Mouse (Mus musculus) Muller cell, postnatal 12 days (primary cell): ENCODE data around the gene Gm156.
"Not testable (repeated sequence)": the region's sequence is repeated elsewhere in the genome, so short reads cannot be mapped to it uniquely, and the experiment has no call there.

Experiments used
- DNase-seq: peaks from one replicate; pipeline ENCODE4 v3.0.0-alpha.2; 2015; ENCODE audit errors: inconsistent ontology term

Gene Gm156

DNA sequence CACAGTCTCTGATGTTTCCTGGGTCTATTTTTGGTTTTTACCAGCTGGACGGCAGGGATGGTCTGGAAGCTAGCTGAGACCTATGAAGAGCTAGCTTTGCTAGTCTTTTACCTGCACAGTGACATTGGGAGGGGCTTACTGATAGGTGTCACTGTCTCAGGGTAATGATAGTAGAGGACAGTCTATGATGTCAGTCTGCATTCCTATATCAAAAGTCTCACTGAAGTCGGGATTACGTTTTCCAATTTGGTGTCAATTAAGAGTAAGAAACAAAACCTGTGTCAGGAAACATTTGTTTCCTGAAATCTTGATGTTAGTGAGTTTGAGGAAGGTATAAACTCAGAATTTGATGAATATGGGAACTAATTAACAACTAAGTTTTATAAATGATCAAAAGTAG lies at the start of gene Gm156:
Gm156 (minus strand) TSS at position 101 of the 400 bp plus-strand sequence.
- DNase-seq: not testable (repeated sequence)

DNA sequence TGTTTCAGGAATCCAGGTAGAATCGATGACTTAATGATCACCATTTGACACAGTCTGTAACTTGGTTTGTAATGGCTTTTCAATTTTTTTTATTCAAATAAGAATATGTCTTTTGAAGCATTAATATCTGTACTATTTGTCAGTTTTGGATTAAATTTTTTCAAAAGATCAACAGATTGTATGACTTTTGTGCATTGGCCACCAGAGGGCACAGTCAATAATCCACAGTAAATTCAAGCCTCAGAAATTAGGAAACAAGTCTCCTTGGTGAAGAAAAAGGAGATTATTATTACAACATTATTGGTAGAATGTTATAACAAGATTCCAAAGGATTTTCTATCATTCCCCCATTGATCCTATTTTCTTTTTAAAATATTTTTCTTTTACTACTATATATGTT lies 41.5 kb upstream of the Gm156 start:
- DNase-seq: no peak

DNA sequence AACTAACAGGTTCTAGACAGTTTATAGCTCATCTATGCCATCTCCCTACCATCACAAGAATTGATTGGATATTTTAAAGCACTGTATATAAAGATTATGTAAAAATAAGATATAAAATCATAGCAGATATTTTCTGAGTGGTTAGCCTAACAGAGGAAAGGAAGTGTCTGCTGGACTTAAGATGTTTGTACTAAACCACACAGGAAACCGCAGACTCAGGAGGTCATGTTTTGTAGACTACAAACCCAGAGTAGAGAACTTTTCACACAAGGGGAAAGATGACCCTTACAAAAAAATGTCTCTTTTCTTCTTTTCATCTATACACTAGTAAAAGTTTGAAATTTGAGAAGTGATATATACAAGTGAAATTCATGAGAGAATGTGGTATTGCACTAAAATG lies 39.9 kb upstream of the Gm156 start:
- DNase-seq: no peak

DNA sequence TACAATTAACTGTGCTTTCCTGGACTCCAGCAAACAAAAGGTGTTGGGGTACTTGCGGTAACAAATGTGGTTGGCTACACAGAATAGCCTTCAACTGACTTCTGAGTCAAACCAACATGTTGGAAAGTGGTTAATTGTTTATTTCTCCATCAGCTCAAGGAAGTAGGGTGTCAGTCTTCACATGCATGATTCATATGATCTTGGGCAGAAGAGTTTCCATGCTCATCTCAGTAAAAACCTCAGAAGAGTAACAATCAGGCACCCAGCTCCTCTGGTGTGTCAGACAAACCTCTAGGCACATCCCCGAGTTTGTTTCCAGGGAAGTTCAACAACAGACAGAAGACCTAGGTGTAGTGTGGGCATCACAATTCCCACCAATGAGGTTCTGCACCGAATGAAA lies 33.7 kb upstream of the Gm156 start:
- no peak for DNase-seq

DNA sequence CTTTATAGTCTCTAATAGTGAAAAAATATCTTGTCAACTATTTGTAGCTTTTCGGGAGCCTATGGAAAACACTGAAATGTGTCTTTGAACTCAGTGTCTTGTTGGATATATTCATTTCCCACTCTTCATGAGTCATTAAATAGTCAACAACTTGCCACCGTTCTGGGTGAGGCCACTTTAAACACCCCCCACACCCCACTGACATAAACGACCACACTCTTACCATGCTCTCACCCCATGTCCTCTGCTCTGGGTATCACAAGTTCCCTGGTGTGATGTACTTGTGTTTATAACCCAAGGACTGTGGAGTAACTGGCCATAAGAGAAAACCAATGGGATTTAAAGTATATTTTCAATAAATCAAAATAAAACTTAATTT lies 36.4 kb downstream of the Gm156 start:
- DNase-seq: no peak

DNA sequence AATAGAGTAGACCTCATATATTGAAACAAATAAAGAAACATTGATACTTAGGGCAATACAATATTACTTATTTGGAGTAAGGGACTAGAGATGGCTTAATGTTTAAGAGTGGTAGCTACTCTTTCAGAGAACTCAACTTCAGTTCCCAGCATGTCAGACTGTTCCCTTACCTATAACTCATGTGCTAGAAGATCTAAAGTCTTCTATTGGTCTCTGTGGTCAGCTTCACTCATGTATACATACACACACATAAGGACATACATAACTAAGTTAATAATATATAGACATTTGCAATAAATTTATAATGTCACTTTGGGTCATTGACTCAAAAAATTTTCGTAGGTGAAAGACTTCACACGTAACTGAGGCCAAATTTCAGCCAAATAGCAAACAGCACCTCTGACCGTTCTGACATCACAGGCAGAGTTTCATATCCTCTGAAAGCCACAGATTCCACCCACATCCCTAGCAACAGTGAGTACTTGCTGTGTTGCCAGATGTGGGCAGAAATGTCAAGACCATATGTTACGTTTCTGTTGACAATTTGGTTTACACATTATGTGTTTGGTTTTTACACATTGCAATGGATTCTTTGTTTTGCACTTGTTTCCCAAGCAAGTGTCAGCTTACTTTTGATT lies 36.9 kb downstream of the Gm156 start:
- no peak for DNase-seq

DNA sequence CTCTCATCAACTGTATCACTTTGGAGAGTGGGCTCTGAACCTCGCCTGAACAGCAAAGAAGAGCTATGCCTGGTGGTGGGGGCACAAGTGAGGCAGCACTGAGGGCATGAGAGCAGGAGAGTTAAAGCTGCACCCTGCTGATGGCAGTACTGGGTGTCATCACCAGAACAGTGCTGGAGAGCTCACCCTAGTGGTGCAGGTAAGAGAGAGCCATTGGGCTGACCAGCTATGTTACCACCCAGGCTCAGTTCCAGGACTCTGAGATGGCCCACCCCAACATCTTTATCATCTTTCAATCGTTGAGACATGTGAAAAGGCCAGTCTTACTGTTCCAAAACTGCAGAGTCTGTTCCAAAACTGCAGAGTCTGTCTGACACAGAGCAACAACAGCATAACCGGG lies 37.9 kb downstream of the Gm156 start:
- DNase-seq: no peak

DNA sequence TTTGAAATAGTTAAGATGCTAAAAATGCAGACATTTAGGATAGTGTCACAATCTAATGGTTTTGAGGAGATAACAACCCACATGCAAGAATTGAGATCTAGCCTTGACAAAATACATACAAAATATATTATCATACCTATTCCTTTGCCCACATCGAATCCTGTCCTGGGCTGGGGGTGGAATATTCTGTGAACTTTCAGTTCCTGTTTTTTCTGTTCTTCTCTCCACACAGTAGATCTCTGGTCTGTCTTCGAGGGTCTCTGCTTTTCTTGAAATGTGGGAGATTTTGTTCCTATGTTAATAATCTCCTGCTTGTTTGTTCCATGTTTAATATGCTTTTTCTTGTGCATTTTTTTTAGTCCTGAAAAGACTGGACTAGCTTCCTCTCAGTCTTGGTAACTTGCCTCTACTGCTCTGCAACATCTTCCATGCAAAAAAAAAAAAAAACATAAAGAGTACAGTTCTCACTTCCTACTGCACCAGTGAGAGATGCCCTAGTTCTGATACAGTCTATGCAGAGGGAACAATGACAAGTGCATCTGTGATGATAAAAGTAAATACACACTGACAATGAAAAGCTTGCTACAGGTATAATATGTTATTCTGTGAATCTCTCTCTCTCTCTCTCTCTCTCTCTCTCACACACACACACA lies 43.9 kb downstream of the Gm156 start, which contains the start of gene Klri2:
Klri2 (minus strand) TSS at position 416 of the 653 bp plus-strand sequence.
- DNase-seq: no peak

DNA sequence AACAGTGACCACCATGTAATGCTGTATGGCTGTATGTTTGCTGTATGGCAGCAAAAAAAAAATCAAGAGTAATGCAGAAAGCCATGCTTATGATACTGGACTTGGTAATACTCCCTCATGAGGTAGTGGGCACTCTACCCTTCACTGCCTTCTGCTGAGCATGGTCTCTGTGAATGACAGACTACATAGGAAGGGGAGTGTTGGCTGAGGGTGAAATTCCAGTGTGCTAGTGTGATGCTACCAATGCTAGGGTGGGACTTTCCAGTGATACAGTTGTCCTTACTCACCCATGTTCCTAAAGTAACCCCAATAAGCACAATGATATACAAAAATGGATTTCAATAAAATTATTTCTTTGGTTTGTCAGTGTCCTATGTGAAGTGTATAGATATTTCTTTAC lies 47.7 kb downstream of the Gm156 start:
- no peak for DNase-seq

DNA sequence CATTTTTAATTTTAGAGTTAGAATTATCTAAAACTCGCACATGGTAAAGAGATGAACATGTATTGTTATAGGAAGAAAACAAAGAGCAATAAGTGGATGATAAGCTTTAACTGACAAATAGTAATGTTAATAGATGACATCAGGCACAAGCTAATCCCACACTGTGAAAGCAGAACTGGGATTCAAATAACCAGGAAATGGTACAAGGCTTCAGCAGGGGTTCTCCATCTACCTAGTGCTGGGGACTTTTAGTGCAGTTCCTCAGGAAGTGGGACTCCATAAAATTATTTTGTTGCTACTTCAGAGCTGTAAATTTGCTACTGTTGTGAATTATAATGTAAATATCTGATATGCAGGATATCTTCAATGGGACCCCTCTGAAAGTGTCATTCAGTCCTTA lies 56.8 kb downstream of the Gm156 start:
- DNase-seq: no peak

DNA sequence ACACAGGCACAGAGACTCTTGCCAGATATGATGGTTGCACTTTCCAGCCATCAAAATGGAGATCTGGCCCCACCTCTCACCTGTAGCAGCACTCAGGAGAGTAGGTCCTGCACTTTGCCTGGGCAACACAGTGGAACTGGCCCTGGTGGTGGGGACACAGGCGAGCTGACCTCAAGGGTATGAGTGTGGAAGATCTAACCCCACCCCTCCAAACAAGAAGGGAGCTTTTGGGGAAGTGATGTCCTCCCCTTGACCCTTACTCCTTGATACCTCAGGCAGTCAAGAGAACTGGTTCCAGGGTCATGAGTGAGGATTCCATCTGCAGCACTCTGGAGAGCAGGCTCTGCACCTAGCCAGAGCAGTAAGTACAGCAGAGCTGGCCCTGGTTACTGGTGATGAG lies 62.7 kb downstream of the Gm156 start:
- no peak for DNase-seq

DNA sequence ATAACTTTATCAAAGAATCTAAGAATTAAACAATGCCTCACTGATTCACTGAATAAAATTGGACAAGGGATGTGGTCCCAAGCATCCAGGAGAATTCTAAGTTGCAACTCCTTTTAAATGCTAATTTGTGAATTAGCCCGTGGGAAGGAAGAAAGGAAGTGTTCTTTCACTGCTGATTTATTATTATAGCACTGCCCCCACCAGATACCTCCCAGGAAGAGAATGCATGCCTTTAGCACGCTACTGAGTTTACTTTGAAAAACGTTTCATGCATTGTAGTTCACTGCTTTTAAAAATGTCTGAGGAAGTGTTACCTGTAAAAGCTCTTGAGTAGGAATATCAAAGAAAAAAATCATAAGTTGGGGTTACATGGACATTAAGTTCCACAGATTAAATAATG lies 63.6 kb downstream of the Gm156 start:
- no peak for DNase-seq

DNA sequence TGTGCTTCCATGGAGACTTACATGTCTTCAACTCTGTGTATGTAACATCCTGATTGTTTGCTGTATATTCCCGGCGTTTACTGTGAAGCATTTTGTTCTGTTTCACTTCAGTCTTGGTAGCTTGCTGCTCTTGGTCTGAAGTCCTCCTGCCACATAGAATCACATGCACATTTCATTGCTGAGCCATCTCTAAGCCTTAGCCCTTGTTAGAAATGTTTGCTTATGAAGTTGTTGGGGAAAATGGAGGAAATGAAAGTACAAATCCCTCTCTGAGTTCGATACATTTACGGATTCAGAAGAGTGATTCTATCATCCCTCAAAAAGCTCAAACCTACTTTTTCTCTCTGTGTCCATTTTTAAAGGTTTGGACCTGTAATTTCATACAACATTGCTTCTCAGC lies 67.0 kb downstream of the Gm156 start, which contains the start of gene Klri1:
Klri1 (minus strand) TSS at position 101 of the 400 bp plus-strand sequence.
- no peak for DNase-seq
